Mouse (Mus musculus) liver, embryonic 16.5 days (tissue): ENCODE measurements around the gene Col20a1. TPM values are rescaled to one million over a fixed set of nuclear protein-coding genes. Genes with fewer than 3 reads are reported as not detected.

Experiments used
- ATAC-seq: fragments of 200-750 bp; cut with Nextera tagmentation; 2 replicates; pipeline ENCODE4 v1.8.0; 2017; ENCODE audit warnings: low read depth, mild to moderate bottlenecking, moderate number of reproducible peaks, moderate library complexity
- H3K27ac ChIP-seq: fragments of 300-500 bp; sonication (generic); 2 replicates; pipeline ENCODE4 v1.5.1; 2014; ENCODE audit warnings: mild to moderate bottlenecking, low read length
- H3K27me3 ChIP-seq: fragments of 300-500 bp; sonication (generic); 2 replicates; pipeline ENCODE4 v1.6.1; 2014; ENCODE audit warnings: low read depth, low read length, mixed read lengths; ENCODE audit not compliant: control insufficient read depth, insufficient read depth
- H3K36me3 ChIP-seq: fragments of 300-500 bp; sonication (generic); 2 replicates; pipeline ENCODE4 v1.6.1; 2014; ENCODE audit warnings: mild to moderate bottlenecking; ENCODE audit not compliant: control insufficient read depth, insufficient read depth
- H3K4me1 ChIP-seq: fragments of 300-500 bp; sonication (generic); 2 replicates; pipeline ENCODE4 v1.6.1; 2014; ENCODE audit warnings: low read depth, low read length, mixed read lengths; ENCODE audit not compliant: control insufficient read depth
- H3K4me2 ChIP-seq: fragments of 300-500 bp; sonication (generic); 2 replicates; pipeline ENCODE4 v1.6.1; 2014; ENCODE audit warnings: low read depth, low read length, mixed read lengths
- H3K4me3 ChIP-seq: fragments of 300-500 bp; sonication (generic); 2 replicates; pipeline ENCODE4 v1.5.1; 2014; ENCODE audit warnings: low read depth, mild to moderate bottlenecking, low read length
- H3K9ac ChIP-seq: fragments of 300-500 bp; sonication (generic); 2 replicates; pipeline ENCODE4 v1.6.1; 2014; ENCODE audit warnings: low read depth, low read length
- H3K9me3 ChIP-seq: fragments of 300-500 bp; sonication (generic); replicated peaks from 2 replicates; pipeline ENCODE4 v1.6.1; 2016; ENCODE audit warnings: low read length; ENCODE audit not compliant: control insufficient read depth
- WGBS: fragments of 180-500 bp; shearing (Covaris S2); extraction: QIAGEN DNeasy Blood & Tissue Kit; methylation state at CpG from one replicate; pipeline ENCODE4 v1.1.7; 2014; ENCODE audit not compliant: insufficient replicate concordance; 5-methylcytosine and 5-hydroxymethylcytosine counted together
- polyA plus RNA-seq: library from polyadenylated mRNA; unstranded; fragments of >200 nt; fragmentation: Nextera tagmentation; extraction: Ambion mirVana; gene quantifications from 2 replicates; pipeline ENCODE4 v1.2.1, GENCODE M21; 2015

The Col20a1 gene
- polyA plus RNA-seq, 1 experiment from 2014 or later = 0.04 TPM

DNA sequence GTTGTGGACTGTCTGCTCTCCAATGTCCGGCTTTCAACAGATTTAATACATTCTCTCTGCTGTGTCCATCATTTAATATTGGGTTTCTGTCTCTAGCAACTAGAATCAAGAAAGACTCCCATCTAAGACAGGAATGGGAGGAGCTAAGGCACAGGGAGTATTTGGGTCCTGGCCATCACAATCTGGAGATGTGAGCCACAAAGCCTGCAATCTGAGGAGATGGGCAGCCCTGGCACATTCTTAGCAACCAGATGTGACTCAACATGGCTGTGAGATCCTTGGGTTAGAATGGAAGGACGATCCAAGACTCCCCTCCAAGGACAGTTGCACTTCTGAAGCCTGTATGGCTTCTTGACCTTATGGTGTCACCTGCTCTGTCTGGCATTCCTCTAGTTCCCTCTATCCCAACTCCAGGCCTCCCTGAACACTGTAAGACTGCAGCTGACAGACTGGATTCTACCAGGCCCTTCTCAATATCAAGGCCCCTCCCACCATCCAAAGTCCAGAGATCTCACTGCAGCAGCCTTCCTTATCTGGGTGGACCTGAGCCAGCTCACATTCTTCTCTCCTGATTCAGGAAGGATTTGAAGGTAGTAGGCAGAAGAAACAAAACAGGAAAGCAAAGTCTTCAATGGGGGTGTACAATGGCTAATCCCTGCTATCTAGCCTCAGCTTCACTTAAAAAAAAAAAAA is 23.6 kb upstream of the Col20a1 start:
- no peak overlapping the region for H3K9ac ChIP-seq
- WGBS = 52% methylated on average over 2 of the region's 2 CpGs
- H3K27me3 ChIP-seq = no peaks in the 10 kb centered on the region
- ATAC-seq = no peak
- no peaks in the 10 kb centered on the region for H3K9me3 ChIP-seq
- no peak overlapping the region for H3K4me3 ChIP-seq
- H3K4me2 ChIP-seq = no peak overlapping the region
- H3K4me1 ChIP-seq = peaks cover 14% of the 10 kb centered on the region
- H3K36me3 ChIP-seq = no peaks in the 10 kb centered on the region
- H3K27ac ChIP-seq = no peak overlapping the region

GRCm38 (mm10) chr2:180963956-180964355 is 22.4 kb upstream of the Col20a1 start:
- 4% methylated on average over 5 of the region's 5 CpGs for WGBS
- no peak for ATAC-seq
- no peak overlapping the region for H3K27ac ChIP-seq
- no peak overlapping the region for H3K9ac ChIP-seq
- H3K4me2 ChIP-seq = no peak overlapping the region
- H3K4me3 ChIP-seq = no peak overlapping the region
- peaks cover 23% of the 10 kb centered on the region for H3K4me1 ChIP-seq
- H3K9me3 ChIP-seq = no peaks in the 10 kb centered on the region
- no peaks in the 10 kb centered on the region for H3K36me3 ChIP-seq
- no peaks in the 10 kb centered on the region for H3K27me3 ChIP-seq

DNA sequence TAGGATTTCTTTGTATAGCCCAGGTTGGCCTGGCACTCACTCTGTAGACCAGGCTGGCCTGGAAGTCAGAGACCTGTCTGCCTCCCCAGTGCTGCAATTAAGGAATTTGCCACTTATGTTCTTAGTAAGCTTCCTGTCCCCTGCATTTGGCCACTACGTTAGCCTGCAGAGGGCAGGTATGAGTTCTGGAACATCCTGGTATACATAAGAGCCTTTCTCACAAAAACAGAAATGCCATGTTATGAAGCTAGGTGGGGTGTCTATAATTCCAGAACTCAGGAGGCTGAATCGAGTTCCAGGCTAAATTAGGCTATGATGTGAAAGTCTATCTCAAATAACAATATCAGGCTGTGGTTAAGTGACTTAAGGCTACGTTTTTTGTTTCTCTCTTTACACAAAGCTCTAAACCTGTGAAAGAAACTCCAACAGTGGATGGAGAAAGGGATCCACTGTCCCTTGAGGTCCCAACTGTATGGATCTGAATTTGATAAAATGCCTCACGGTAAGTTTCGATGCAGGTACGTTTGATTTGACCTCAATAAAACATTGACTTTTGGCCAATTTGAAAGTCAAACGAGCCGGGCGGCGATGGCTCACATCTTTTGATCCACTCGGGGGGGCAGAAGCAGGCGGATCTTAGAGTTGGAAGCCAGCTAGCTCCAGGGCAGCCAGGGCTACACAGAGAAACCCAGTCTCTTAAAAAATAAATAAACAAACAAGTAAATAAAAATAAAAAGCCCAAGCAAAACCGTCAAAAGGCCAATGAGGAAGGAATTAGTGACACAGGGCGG is 20.0 kb upstream of the Col20a1 start:
- Histone ChIP-seq H3K27me3 (no peaks in the 10 kb centered on the region), H3K9me3 (no peaks in the 10 kb centered on the region), H3K4me3 (peak overlapping the region; percentile 90), H3K4me1 (peaks cover 25% of the 10 kb centered on the region), H3K4me2 (peak overlapping the region; percentile 67), H3K27ac (peak overlapping the region; percentile 91), H3K9ac (peak overlapping the region; percentile 90), H3K36me3 (peaks cover 1% of the 10 kb centered on the region; the same call in 1 of the 2 replicates)
- ATAC-seq = no peak
- WGBS = 6% methylated on average over 14 of the region's 14 CpGs

DNA sequence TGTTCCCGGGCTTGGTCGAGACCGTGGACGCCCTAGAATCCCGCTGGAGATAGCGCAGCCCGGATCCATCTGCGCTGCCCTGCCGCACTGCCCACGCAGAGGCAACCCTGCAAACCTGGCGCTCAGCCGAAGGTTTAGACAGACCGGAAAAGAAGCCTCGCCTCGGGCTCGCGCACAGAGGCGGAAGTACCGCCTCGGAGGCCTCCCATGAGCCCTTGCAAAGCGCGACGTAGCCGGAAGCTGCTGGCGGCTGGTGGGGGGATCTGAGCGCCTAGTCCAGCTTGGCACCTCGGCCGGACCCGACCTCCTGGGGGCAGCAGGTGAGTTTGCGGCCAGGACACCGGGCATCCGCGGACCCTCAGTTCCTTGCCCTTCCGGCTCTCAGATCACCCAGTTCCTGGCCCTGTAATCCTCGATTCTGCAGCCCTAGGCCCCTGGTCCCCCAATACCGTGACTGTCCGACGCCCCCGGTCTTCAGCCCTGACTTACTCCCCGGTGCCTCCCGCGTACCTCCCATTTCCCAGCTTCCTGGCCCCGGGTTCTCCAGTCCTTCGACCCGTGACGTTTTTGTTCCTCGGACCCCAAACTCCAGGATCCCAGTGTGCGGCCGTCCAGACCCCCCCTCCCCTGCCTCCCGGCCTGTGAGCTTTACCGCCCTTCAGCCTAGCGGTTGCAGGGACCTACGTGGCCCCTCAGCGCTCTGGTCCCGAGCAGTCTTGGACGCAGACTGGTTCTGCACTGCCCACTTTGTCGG is 19.1 kb upstream of the Col20a1 start, which contains the start of gene Arfgap1:
Gene Arfgap1 (plus strand): TSS at position 216 of the 754 bp plus-strand sequence.
- Histone ChIP-seq H3K9ac (peak within 1 kb of the TSS; percentile 90), H3K27ac (peak within 1 kb of the TSS; percentile 91), H3K9me3 (no peaks in the 10 kb centered on the region), H3K4me1 (peaks cover 25% of the 10 kb centered on the region), H3K4me3 (peak within 1 kb of the TSS; percentile 90), H3K27me3 (no peaks in the 10 kb centered on the region), H3K4me2 (peak within 1 kb of the TSS; percentile 67), H3K36me3 (peaks cover 9% of the 10 kb centered on the region)
- under 1% methylated on average over 57 of the region's 57 CpGs for WGBS
- peak; percentile 94 for ATAC-seq

- WGBS = 82% methylated on average over 6 of the region's 6 CpGs
- Histone ChIP-seq H3K9ac (no peak overlapping the region), H3K27ac (no peak overlapping the region), H3K27me3 (no peaks in the 10 kb centered on the region), H3K4me3 (no peak overlapping the region), H3K4me2 (no peak overlapping the region), H3K36me3 (peaks cover 43% of the 10 kb centered on the region), H3K4me1 (no peaks in the 10 kb centered on the region), H3K9me3 (no peaks in the 10 kb centered on the region)
- no peak for ATAC-seq
Observed at GRCm38 (mm10) chr2:180981133-180981532, 5.2 kb upstream of the Col20a1 start.

DNA sequence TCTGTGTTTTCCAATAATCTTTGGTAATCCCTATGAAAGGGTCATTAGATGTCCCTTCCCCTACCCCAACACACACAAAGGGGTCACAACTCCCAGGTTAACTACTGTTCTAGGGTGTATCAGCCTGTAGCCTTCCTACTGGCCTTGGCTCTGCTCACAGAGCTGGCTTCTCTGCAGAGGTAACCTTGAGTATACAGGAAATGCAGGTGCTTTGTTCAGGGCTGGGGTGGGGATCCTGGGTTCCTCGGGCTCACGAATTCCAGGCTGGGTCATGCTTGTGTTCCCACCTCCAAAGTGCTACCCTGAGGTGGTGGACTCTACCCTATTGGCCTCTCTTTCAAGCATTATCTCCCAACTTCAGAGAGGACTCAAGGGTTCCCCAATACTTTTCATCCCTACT is 700 bp upstream of the Col20a1 start:
- Histone ChIP-seq H3K36me3 (peaks cover 9% of the 10 kb centered on the region; the same call in 1 of the 2 replicates), H3K4me2 (no peak overlapping the region), H3K27me3 (no peaks in the 10 kb centered on the region), H3K4me3 (no peak overlapping the region), H3K27ac (no peak overlapping the region), H3K9me3 (no peaks in the 10 kb centered on the region), H3K4me1 (no peaks in the 10 kb centered on the region), H3K9ac (no peak overlapping the region)
- 68% methylated on average over 2 of the region's 2 CpGs for WGBS
- no peak for ATAC-seq

DNA sequence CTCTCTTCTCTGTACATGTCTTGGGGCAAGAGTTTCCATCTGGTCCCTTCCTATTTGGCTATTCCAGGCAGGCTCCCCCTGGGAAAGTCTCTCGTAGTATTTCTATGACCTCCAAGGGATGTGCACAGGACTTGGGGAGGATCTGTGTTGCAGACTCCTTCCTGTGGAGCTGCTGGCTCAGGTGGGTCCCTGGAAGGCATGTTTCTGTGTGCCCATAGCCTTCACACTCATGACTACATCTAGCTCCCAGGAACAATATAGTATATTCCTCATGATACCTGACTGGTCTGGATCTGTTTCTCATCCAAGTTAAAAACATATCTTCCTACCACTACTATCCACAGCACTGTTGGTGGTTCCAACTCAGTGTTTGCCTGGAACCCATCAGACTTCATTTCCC is 666 bp downstream of the Col20a1 start:
- Histone ChIP-seq H3K9me3 (no peaks in the 10 kb centered on the region), H3K4me2 (no peak overlapping the region), H3K4me3 (no peak overlapping the region), H3K9ac (no peak overlapping the region), H3K4me1 (no peaks in the 10 kb centered on the region), H3K27ac (no peak overlapping the region), H3K36me3 (no peaks in the 10 kb centered on the region; the same call in 1 of the 2 replicates), H3K27me3 (no peaks in the 10 kb centered on the region)
- ATAC-seq = no peak
- 71% methylated on average over 1 of the region's 1 CpGs for WGBS

GRCm38 (mm10) chr2:180987432-180988030 is 1.2 kb downstream of the Col20a1 start:
- no peak overlapping the region for H3K27ac ChIP-seq
- no peaks in the 10 kb centered on the region for H3K36me3 ChIP-seq
- H3K4me2 ChIP-seq = no peak overlapping the region
- no peaks in the 10 kb centered on the region for H3K4me1 ChIP-seq
- no peak overlapping the region for H3K4me3 ChIP-seq
- no peak for ATAC-seq
- H3K27me3 ChIP-seq = no peaks in the 10 kb centered on the region
- no peaks in the 10 kb centered on the region for H3K9me3 ChIP-seq
- WGBS = 61% methylated on average over 5 of the region's 5 CpGs
- H3K9ac ChIP-seq = no peak overlapping the region
